Comparison of ENCODE assay signal across 24 mouse cellular contexts in genomic region chr13:114003463-114003862, GRCm38 (mm10).
A peak's percentile ranks its signal among the peaks of the same experiment; 100 is the strongest.
DNase-seq lines count a peak whose midpoint lies in the region; ATAC-seq and TF ChIP-seq lines count a peak whose summit lies in the region.
"Had no signal": no experiment of that assay in that cellular context is flagged by ENCODE, and none has a peak within 500 bp of the region (broad histone marks: within the 10 kb centered on the region; RNA-seq: fewer than 3 reads in every experiment).

No protein-coding gene starts in this region.

- no peak overlapping the region for H3K4me3 ChIP-seq in lung, adult 2 months (replicated peaks; ENCODE audit: extremely low read depth, low read depth, low read length)
- H3K4me3 ChIP-seq in lung, embryonic 16.5 days (ENCODE audit: low read length) = no peak overlapping the region
- H3K4me3 ChIP-seq in kidney, embryonic 16.5 days (ENCODE audit: low read length) = no peak overlapping the region
- H3K4me3 ChIP-seq: embryonic facial prominence, embryonic 12.5 days; erythroblast, embryonic 14.5 days; forebrain, embryonic 10.5 days; gastrocnemius, adult 2 months; hindbrain, embryonic 12.5 days had no signal

- peaks cover 2% of the 10 kb centered on the region; the same call in 1 of the 2 replicates for H3K4me1 ChIP-seq in lung, adult 2 months (ENCODE audit: control insufficient read depth, insufficient read depth, low read length)
- H3K4me1 ChIP-seq in lung, embryonic 16.5 days (replicated peaks; ENCODE audit: control insufficient read depth, insufficient read depth, low read length) = peaks cover 7% of the 10 kb centered on the region
- H3K4me1 ChIP-seq in kidney, embryonic 16.5 days (ENCODE audit: insufficient read depth, low read length) = no peaks in the 10 kb centered on the region
- H3K4me1 ChIP-seq: forebrain, embryonic 10.5 days; hindbrain, embryonic 12.5 days had no signal

- H3K27ac ChIP-seq in lung, embryonic 16.5 days (ENCODE audit: low read length) = no peak overlapping the region
- H3K27ac ChIP-seq in kidney, embryonic 16.5 days (ENCODE audit: low read length) = no peak overlapping the region
- H3K27ac ChIP-seq: embryonic facial prominence, embryonic 12.5 days; forebrain, embryonic 10.5 days; gastrocnemius, adult 2 months; hindbrain, embryonic 12.5 days had no signal

- no peaks in the 10 kb centered on the region for H3K27me3 ChIP-seq in lung, embryonic 16.5 days (ENCODE audit: control insufficient read depth, insufficient read depth, low read depth, low read length)
- H3K27me3 ChIP-seq in kidney, embryonic 16.5 days (ENCODE audit: insufficient read depth, low read length) = no peaks in the 10 kb centered on the region
- H3K27me3 ChIP-seq: CH12.LX; embryonic facial prominence, embryonic 12.5 days; hindbrain, embryonic 12.5 days; Patski had no signal

- H3K36me3 ChIP-seq in lung, embryonic 16.5 days (ENCODE audit: control insufficient read depth, insufficient read depth, low read length) = no peaks in the 10 kb centered on the region
- H3K36me3 ChIP-seq in kidney, embryonic 16.5 days (ENCODE audit: insufficient read depth, low read length) = no peaks in the 10 kb centered on the region
- H3K36me3 ChIP-seq: embryonic facial prominence, embryonic 12.5 days; forebrain, embryonic 10.5 days; hindbrain, embryonic 12.5 days had no signal

- peak; percentile 64 for ATAC-seq in lung, embryonic 16.5 days (ENCODE audit: low read depth)
- ATAC-seq in kidney, embryonic 16.5 days (ENCODE audit: low FRiP score, low TSS enrichment) = no peak
- ATAC-seq: forebrain, embryonic 14.5 days; hindbrain, embryonic 16.5 days; Patski had no signal

- no peak for TF ChIP-seq POLR2A in lung, adult 2 months (IDR thresholded peaks at IDR 0.05; ENCODE audit: borderline replicate concordance, extremely low read depth, low read depth, low read length)

- WGBS in lung, adult 2 months = 75% methylated on average over 10 of the region's 10 CpGs
- WGBS in lung, embryonic 16.5 days = 61% methylated on average over 10 of the region's 10 CpGs
- WGBS in kidney, embryonic 16.5 days = 89% methylated on average over 10 of the region's 10 CpGs

- H3K4me2 ChIP-seq in lung, embryonic 16.5 days (ENCODE audit: low read depth, low read length) = no peak overlapping the region
- no peak overlapping the region for H3K4me2 ChIP-seq in kidney, embryonic 16.5 days (replicated peaks; ENCODE audit: low read depth, low read length)
- H3K4me2 ChIP-seq: embryonic facial prominence, embryonic 12.5 days; hindbrain, embryonic 12.5 days had no signal

- TF ChIP-seq CTCF in lung, adult 2 months (IDR thresholded peaks at IDR 0.05; ENCODE audit: insufficient read depth, low read length) = no peak

- no peaks in the 10 kb centered on the region for H3K9me3 ChIP-seq in lung, embryonic 16.5 days (ENCODE audit: control insufficient read depth, low read length)
- H3K9me3 ChIP-seq in kidney, embryonic 16.5 days (ENCODE audit: low read length) = no peaks in the 10 kb centered on the region
- H3K9me3 ChIP-seq: embryonic facial prominence, embryonic 12.5 days; forebrain, embryonic 10.5 days; hindbrain, embryonic 12.5 days had no signal

- no peak overlapping the region for H3K9ac ChIP-seq in lung, embryonic 16.5 days (ENCODE audit: low read length)
- H3K9ac ChIP-seq in kidney, embryonic 16.5 days (replicated peaks; ENCODE audit: low read length) = no peak overlapping the region
- H3K9ac ChIP-seq: embryonic facial prominence, embryonic 12.5 days; hindbrain, embryonic 12.5 days had no signal

- peak; percentile 12 to 13 for DNase-seq in lung, adult 18-20 months
- DNase-seq in lung, adult 2 months = no peak
- peak; percentile 45 for DNase-seq in ZHBTc4 (ENCODE audit: low read depth, low spot score)
- peak; percentile 21 for DNase-seq in lung, postnatal 36 days
- DNase-seq in natural killer cell, adult 2 months (ENCODE audit: low spot score in 2 of 2) = no peak
- DNase-seq: adrenal gland, adult 8-10 months; cerebellum, adult 11 months; cerebellum, adult 8-10 months; cerebellum, postnatal 14 days; embryo, embryonic 11 days; gastrocnemius, adult 2 months; gastrocnemius, postnatal 25 days; heart, postnatal 10 days; heart, postnatal 4 days had no signal

Comparison
In these comparisons a context has a peak if more than half of its experiments do, and no peak if none do; other contexts are left out.
1. DNase-seq: peak in lung, adult 18-20 months (2 of 2), ZHBTc4 (single experiment) and lung, postnatal 36 days (single experiment); none in lung, adult 2 months (single experiment) and natural killer cell, adult 2 months (0 of 2).